Mouse (Mus musculus): ENCODE measurements around the gene Nme8. TPM values are rescaled to one million over a fixed set of nuclear protein-coding genes. Genes with fewer than 3 reads are reported as not detected.

Gene Nme8
- polyA plus RNA-seq (2015; fragmentation: Nextera tagmentation; extraction: Ambion mirVana): not detected in 2 replicates

GRCm38 (mm10) chr13:19697790-19698189, at the start of gene Nme8:
Gene Nme8, minus strand, starts transcription at chr13:19697794.
- no peak within 1 kb of the TSS for H3K9ac ChIP-seq
- H3K9me3 ChIP-seq: no peaks in the 10 kb centered on the region
- no peaks in the 10 kb centered on the region for H3K36me3 ChIP-seq
- H3K4me3 ChIP-seq: no peak within 1 kb of the TSS
- peak within 1 kb of the TSS; percentile 23; the same call in 1 of the 2 replicates for H3K4me2 ChIP-seq
- H3K27ac ChIP-seq: no peak within 1 kb of the TSS
- H3K4me1 ChIP-seq: peaks cover 5% of the 10 kb centered on the region; the same call in 1 of the 2 replicates
- no peak for ATAC-seq (ENCODE audit: borderline replicate concordance, extremely low read depth, low FRiP score, low TSS enrichment)
- WGBS: 26% methylated on average over 7 of the region's 7 CpGs
- H3K27me3 ChIP-seq: no peaks in the 10 kb centered on the region

- ATAC-seq (ENCODE audit: borderline replicate concordance, extremely low read depth, low FRiP score, low TSS enrichment): no peak
- no peak overlapping the region for H3K9ac ChIP-seq
- no peaks in the 10 kb centered on the region for H3K9me3 ChIP-seq
- 56% methylated on average over 2 of the region's 2 CpGs for WGBS
- H3K4me2 ChIP-seq: no peak overlapping the region
- H3K27ac ChIP-seq: no peak overlapping the region
- no peaks in the 10 kb centered on the region for H3K36me3 ChIP-seq
- H3K27me3 ChIP-seq: no peaks in the 10 kb centered on the region
- H3K4me1 ChIP-seq: no peaks in the 10 kb centered on the region
- no peak overlapping the region for H3K4me3 ChIP-seq
Measured at GRCm38 (mm10) chr13:19745741-19746140, 48.1 kb upstream of the Nme8 start.

- no peak for ATAC-seq (ENCODE audit: borderline replicate concordance, extremely low read depth, low FRiP score, low TSS enrichment)
- Histone ChIP-seq H3K4me2 (no peak overlapping the region), H3K36me3 (no peaks in the 10 kb centered on the region), H3K4me1 (no peaks in the 10 kb centered on the region), H3K9ac (no peak overlapping the region), H3K27ac (no peak overlapping the region), H3K9me3 (no peaks in the 10 kb centered on the region), H3K4me3 (no peak overlapping the region), H3K27me3 (no peaks in the 10 kb centered on the region)
- WGBS: 80% methylated on average over 5 of the region's 5 CpGs
Measured at GRCm38 (mm10) chr13:19744536-19744935, 46.9 kb upstream of the Nme8 start.

GRCm38 (mm10) chr13:19734597-19734996, 37.0 kb upstream of the Nme8 start:
- Histone ChIP-seq H3K9ac (no peak overlapping the region), H3K36me3 (no peaks in the 10 kb centered on the region), H3K27ac (no peak overlapping the region), H3K9me3 (no peaks in the 10 kb centered on the region), H3K4me3 (no peak overlapping the region), H3K4me2 (no peak overlapping the region), H3K27me3 (no peaks in the 10 kb centered on the region), H3K4me1 (no peaks in the 10 kb centered on the region)
- 77% methylated on average over 5 of the region's 5 CpGs for WGBS
- no peak for ATAC-seq (ENCODE audit: borderline replicate concordance, extremely low read depth, low FRiP score, low TSS enrichment)

GRCm38 (mm10) chr13:19730826-19731225, 33.2 kb upstream of the Nme8 start:
- Histone ChIP-seq H3K36me3 (no peaks in the 10 kb centered on the region), H3K4me2 (no peak overlapping the region), H3K9ac (no peak overlapping the region), H3K4me1 (no peaks in the 10 kb centered on the region), H3K27me3 (no peaks in the 10 kb centered on the region), H3K27ac (0 out of 2 replicates have a peak overlapping the region, but pooled peaks have one; percentile 33), H3K4me3 (no peak overlapping the region), H3K9me3 (no peaks in the 10 kb centered on the region)
- WGBS: 22% methylated on average over 2 of the region's 2 CpGs
- peak; percentile 76; the same call in 1 of the 2 replicates for ATAC-seq (ENCODE audit: borderline replicate concordance, extremely low read depth, low FRiP score, low TSS enrichment)

- H3K4me2 ChIP-seq: no peak overlapping the region
- ATAC-seq (ENCODE audit: borderline replicate concordance, extremely low read depth, low FRiP score, low TSS enrichment): peak; percentile 49; the same call in 1 of the 2 replicates
- no peaks in the 10 kb centered on the region for H3K9me3 ChIP-seq
- H3K4me1 ChIP-seq: peaks cover 9% of the 10 kb centered on the region; the same call in 1 of the 2 replicates
- no peaks in the 10 kb centered on the region for H3K36me3 ChIP-seq
- no peak overlapping the region for H3K9ac ChIP-seq
- H3K27me3 ChIP-seq: no peaks in the 10 kb centered on the region
- no peak overlapping the region for H3K27ac ChIP-seq
- no peak overlapping the region for H3K4me3 ChIP-seq
- 27% methylated on average over 5 of the region's 5 CpGs for WGBS
Measured at GRCm38 (mm10) chr13:19718954-19719353, 21.4 kb upstream of the Nme8 start.

- Histone ChIP-seq H3K4me1 (peaks cover 9% of the 10 kb centered on the region; the same call in 1 of the 2 replicates), H3K36me3 (no peaks in the 10 kb centered on the region), H3K4me3 (no peak overlapping the region), H3K9me3 (no peaks in the 10 kb centered on the region), H3K27ac (no peak overlapping the region), H3K27me3 (no peaks in the 10 kb centered on the region), H3K4me2 (no peak overlapping the region), H3K9ac (no peak overlapping the region)
- WGBS: 62% methylated on average over 2 of the region's 2 CpGs
- ATAC-seq (ENCODE audit: borderline replicate concordance, extremely low read depth, low FRiP score, low TSS enrichment): no peak
Measured at GRCm38 (mm10) chr13:19717201-19717600, 19.6 kb upstream of the Nme8 start.

- ATAC-seq (ENCODE audit: borderline replicate concordance, extremely low read depth, low FRiP score, low TSS enrichment): no peak
- Histone ChIP-seq H3K4me1 (peaks cover 5% of the 10 kb centered on the region; the same call in 1 of the 2 replicates), H3K4me3 (no peak overlapping the region), H3K9me3 (no peaks in the 10 kb centered on the region), H3K27me3 (no peaks in the 10 kb centered on the region), H3K9ac (no peak overlapping the region), H3K4me2 (no peak overlapping the region), H3K36me3 (no peaks in the 10 kb centered on the region), H3K27ac (no peak overlapping the region)
- WGBS: 67% methylated on average over 4 of the region's 4 CpGs
Measured at GRCm38 (mm10) chr13:19703806-19704205, 6.2 kb upstream of the Nme8 start.

GRCm38 (mm10) chr13:19701443-19702078, 4.0 kb upstream of the Nme8 start:
- Histone ChIP-seq H3K27me3 (no peaks in the 10 kb centered on the region), H3K4me3 (no peak overlapping the region), H3K27ac (no peak overlapping the region), H3K4me2 (no peak overlapping the region), H3K9ac (no peak overlapping the region), H3K36me3 (no peaks in the 10 kb centered on the region), H3K9me3 (no peaks in the 10 kb centered on the region), H3K4me1 (peaks cover 5% of the 10 kb centered on the region; the same call in 1 of the 2 replicates)
- WGBS: 57% methylated on average over 11 of the region's 11 CpGs
- no peak for ATAC-seq (ENCODE audit: borderline replicate concordance, extremely low read depth, low FRiP score, low TSS enrichment)

- Histone ChIP-seq H3K4me3 (no peak overlapping the region), H3K4me1 (peaks cover 5% of the 10 kb centered on the region; the same call in 1 of the 2 replicates), H3K9me3 (no peaks in the 10 kb centered on the region), H3K4me2 (no peak overlapping the region), H3K27me3 (no peaks in the 10 kb centered on the region), H3K36me3 (no peaks in the 10 kb centered on the region), H3K9ac (no peak overlapping the region), H3K27ac (no peak overlapping the region)
- WGBS: 63% methylated on average over 4 of the region's 4 CpGs
- ATAC-seq (ENCODE audit: borderline replicate concordance, extremely low read depth, low FRiP score, low TSS enrichment): no peak
Measured at GRCm38 (mm10) chr13:19700733-19701442, 3.3 kb upstream of the Nme8 start.

GRCm38 (mm10) chr13:19698524-19699173, 1.1 kb upstream of the Nme8 start:
- 16% methylated on average over 12 of the region's 12 CpGs for WGBS
- ATAC-seq (ENCODE audit: borderline replicate concordance, extremely low read depth, low FRiP score, low TSS enrichment): peak; percentile 42; the same call in 1 of the 2 replicates

GRCm38 (mm10) chr13:19690417-19690816, 7.2 kb downstream of the Nme8 start:
- Histone ChIP-seq H3K4me1 (no peaks in the 10 kb centered on the region), H3K36me3 (no peaks in the 10 kb centered on the region), H3K9ac (no peak overlapping the region), H3K27me3 (no peaks in the 10 kb centered on the region), H3K9me3 (no peaks in the 10 kb centered on the region), H3K27ac (no peak overlapping the region), H3K4me3 (no peak overlapping the region), H3K4me2 (no peak overlapping the region)
- no peak for ATAC-seq (ENCODE audit: borderline replicate concordance, extremely low read depth, low FRiP score, low TSS enrichment)
- 83% methylated on average over 6 of the region's 6 CpGs for WGBS

More at GRCm38 (mm10) chr13:19698524-19699173, 1.1 kb upstream of the Nme8 start:
- Histone ChIP-seq H3K9ac (no peak overlapping the region), H3K27ac (no peak overlapping the region), H3K4me2 (no peak overlapping the region), H3K4me1 (peaks cover 5% of the 10 kb centered on the region; the same call in 1 of the 2 replicates), H3K27me3 (no peaks in the 10 kb centered on the region), H3K4me3 (no peak overlapping the region), H3K36me3 (no peaks in the 10 kb centered on the region), H3K9me3 (no peaks in the 10 kb centered on the region)
